Mouse (Mus musculus) neural tube, embryonic 10.5 days (tissue): Measurements from ENCODE around the gene Bahd1.

ENCODE experiments used
- DNase-seq: peaks from one replicate; pipeline ENCODE4 v3.0.0-alpha.2; 2017; ENCODE audit warnings: low spot score; ENCODE audit errors: extremely low spot score

The Bahd1 gene

GRCm38 (mm10) chr2:118899981-118900825 lies at the start of gene Bahd1:
TSS of gene Bahd1 (plus strand) at chr2:118900377.
- peak; percentile 64 for DNase-seq

GRCm38 (mm10) chr2:118851756-118852155 lies 48.4 kb upstream of the Bahd1 start:
- peak; percentile 20 for DNase-seq

GRCm38 (mm10) chr2:118861454-118862339 lies 38.5 kb upstream of the Bahd1 start, which contains the start of gene Ivd:
TSS of gene Ivd (plus strand) at chr2:118861954.
- peak; percentile 84 for DNase-seq

DNA sequence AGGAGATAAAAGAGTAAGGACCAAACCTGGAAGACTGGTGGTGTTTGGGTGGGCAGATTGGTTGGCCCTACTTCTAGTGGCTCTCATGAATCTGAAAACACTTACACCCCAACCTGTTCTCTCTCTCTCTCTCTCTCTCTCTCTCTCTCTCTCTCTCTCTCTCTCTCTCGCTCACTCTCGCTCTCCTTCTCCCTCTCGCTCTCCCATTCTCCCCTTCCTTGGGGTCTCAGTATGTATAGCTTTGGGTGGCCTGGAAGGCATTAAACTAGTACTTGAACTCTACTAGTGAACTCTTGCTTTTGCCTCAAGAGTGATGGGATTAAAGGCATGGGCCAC lies 37.9 kb upstream of the Bahd1 start:
- DNase-seq = no peak

GRCm38 (mm10) chr2:118870601-118871000 lies 29.6 kb upstream of the Bahd1 start:
- DNase-seq = no peak

- no peak for DNase-seq
Measured at GRCm38 (mm10) chr2:118871032-118871431, 29.1 kb upstream of the Bahd1 start.

DNA sequence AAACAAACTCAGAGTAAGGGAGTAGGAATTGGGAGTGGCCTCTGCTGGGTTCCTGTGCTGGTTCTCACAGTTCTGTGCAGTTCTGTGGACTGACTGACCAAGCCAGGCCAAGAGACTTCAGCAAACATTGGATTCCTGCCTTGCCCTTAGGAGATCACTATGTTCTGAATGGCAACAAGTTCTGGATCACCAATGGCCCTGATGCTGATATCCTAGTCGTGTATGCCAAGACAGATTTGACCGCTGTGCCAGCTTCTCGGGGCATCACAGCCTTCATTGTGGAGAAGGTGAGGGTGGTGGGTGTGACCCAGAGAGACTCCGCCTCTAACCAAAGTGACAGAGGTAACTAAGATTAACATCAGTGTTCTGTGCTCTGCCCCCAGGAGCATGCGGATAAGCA lies 27.2 kb upstream of the Bahd1 start:
- no peak for DNase-seq

- no peak for DNase-seq
Measured at GRCm38 (mm10) chr2:118873890-118874430, 26.2 kb upstream of the Bahd1 start.

DNA sequence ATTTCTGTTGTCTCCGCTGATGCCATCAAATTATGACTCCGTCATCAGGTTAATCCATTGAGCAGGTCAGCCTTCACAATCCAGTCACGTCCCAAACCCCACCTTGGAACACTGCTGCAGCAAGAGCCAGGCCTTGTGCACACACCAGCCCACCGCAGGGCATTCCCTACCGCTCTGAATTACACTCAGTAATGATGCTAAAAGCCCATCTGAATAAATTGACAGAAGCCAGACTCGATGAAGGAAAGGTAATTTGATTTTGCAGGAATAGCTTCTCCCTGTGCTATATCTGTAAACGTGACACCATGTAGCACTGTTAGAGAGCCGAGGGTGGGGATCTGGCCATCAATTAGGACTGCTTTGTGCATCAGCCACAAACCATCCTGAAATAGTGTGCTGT lies 24.9 kb upstream of the Bahd1 start:
- no peak for DNase-seq

GRCm38 (mm10) chr2:118876453-118876852 lies 23.7 kb upstream of the Bahd1 start:
- no peak for DNase-seq

GRCm38 (mm10) chr2:118881019-118881418 lies 19.2 kb upstream of the Bahd1 start:
- no peak for DNase-seq

GRCm38 (mm10) chr2:118881956-118882355 lies 18.2 kb upstream of the Bahd1 start:
- no peak for DNase-seq

DNA sequence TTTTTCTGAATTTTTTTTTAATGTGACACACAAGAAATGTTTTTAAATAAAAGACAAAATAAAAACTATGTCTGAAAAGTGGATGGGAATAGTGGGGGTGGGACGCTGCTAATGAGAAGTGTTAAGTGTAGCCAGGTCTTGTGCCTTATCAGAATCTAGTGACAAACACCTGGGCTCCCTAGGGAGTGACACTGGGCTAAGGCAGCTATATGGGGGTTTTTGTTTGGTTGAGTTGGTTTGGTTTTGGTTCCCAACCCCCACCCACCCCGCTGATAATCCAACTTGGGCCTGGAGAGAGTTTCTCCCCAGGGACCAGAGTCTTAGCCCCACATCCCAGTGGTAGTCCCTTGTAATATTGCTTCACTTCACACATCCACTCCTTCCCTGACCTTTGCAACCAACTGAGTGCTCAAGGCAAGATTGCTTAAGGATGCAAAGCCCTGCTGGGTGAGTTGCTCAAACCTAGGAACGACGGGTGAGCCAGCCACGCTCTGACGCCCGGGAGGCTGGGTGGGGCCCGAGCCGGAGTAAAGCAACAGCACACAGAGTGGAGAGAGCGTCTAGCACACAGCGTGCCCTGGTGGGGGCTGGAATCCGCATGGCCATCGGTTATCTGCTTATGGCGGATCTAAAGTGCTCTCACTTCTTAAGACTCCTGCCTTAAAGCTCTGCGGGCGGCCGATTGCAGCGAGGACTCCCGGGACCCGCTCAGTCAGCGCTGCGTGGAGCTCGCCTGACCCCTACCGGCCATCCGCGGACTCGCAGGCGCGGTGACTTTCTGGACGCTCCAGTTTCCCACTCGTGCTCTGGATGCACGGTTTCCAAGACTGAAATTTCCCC lies 17.1 kb upstream of the Bahd1 start:
- DNase-seq = peak; percentile 89

- DNase-seq = no peak
Measured at GRCm38 (mm10) chr2:118887440-118887839, 12.7 kb upstream of the Bahd1 start.

- DNase-seq = no peak
Measured at GRCm38 (mm10) chr2:118887845-118888548, 12.2 kb upstream of the Bahd1 start.

- no peak for DNase-seq
Measured at GRCm38 (mm10) chr2:118891173-118891572, 9.0 kb upstream of the Bahd1 start.

GRCm38 (mm10) chr2:118895990-118896913 lies 3.9 kb upstream of the Bahd1 start:
- peak; percentile 56 for DNase-seq

DNA sequence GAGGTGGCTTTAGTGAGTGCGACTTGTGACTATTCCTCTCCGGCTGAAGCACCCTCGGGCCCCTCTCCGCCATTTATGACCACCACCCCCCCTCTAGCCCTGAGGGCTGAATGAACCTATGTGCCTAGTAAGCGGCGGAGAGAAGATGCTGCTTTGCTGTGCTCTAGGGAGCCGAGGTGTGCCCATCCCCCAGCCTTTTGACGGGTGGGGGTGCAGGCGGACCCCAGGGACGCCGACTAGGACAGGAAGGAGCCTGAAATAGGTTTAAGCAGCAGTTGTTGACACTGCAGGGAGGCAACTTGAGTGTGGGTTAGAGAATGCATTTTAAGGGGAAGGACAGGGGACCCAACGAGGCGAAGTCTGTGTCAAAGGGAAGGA lies 3.3 kb upstream of the Bahd1 start:
- DNase-seq = peak; percentile 42

DNA sequence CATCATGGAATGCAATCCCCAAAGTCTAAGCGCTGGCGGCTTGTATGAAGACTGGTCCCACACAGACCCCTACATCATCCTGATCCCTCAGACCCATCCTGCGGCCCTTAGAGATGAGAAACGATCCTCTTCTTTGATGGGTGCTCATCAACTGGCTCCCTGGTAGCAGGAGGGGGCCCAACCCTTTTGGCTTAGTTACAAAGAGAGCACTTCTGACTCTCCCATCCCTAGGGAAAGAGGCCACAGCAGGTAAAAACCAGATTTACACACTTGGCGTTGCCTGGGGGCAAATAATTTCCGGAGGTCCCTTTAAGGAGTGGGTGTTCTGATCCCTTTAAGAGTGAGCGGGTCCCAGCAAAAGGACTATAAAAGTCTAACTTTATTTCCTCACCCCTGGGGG lies 2.8 kb upstream of the Bahd1 start:
- DNase-seq = no peak
